Mouse (Mus musculus) B cell, adult (primary cell): ENCODE results near the gene Plxnb3. TPM values are rescaled to one million over a fixed set of nuclear protein-coding genes. Genes with fewer than 3 reads are reported as not detected.

ENCODE experiments used
- total RNA-seq: library from RNA; stranded (reverse); gene quantifications from 4 replicates; pipeline ENCODE4 v1.2.4, GENCODE M21; 2023; ENCODE audit not compliant: inconsistent age

Plxnb3 gene
- total RNA-seq = 0.12 to 0.27 TPM in 2 of 4 replicates, not detected in the others

GRCm38 (mm10) chrX:73756334-73757140 lies at the start of gene Plxnb3:
TSS of gene Plxnb3 (plus strand) at chrX:73757090.

GRCm38 (mm10) chrX:73716109-73716661 lies 40.7 kb upstream of the Plxnb3 start, which contains the start of the genes Bcap31 and Abcd1:
TSS of gene Bcap31 (minus strand) at chrX:73716175.
TSS of gene Abcd1 (plus strand) at chrX:73716597.

DNA sequence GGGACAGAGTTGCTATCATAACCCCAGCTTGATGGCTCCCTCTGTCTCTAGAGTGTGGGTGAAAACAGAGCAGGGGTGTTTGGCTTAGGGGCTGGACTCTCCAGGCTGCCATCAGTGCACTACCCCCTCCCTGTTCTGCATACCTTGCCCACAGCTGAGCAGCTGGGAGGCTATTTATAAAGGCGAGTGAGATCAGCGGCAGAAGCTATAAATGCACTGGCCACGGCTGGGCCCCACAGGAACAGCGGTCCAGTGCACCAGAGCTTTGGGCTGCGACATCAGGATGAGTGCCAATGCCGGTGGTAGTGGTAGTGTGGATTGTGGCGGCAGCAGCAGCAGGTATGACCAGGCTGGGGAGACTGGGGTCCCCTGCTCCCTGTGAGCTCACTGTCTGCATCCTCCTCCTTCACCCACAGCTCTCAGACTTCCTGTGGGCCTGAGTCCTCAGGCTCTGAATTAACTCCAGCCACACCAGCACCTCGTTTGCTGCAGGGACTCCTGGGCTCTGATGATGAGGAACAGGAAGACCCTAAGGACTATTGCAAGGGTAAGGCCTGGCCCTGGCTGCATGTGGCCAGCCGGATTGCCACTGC lies 17.4 kb downstream of the Plxnb3 start, which contains the start of gene Srpk3:
Srpk3 (plus strand) TSS at position 238 of the 593 bp plus-strand sequence.

DNA sequence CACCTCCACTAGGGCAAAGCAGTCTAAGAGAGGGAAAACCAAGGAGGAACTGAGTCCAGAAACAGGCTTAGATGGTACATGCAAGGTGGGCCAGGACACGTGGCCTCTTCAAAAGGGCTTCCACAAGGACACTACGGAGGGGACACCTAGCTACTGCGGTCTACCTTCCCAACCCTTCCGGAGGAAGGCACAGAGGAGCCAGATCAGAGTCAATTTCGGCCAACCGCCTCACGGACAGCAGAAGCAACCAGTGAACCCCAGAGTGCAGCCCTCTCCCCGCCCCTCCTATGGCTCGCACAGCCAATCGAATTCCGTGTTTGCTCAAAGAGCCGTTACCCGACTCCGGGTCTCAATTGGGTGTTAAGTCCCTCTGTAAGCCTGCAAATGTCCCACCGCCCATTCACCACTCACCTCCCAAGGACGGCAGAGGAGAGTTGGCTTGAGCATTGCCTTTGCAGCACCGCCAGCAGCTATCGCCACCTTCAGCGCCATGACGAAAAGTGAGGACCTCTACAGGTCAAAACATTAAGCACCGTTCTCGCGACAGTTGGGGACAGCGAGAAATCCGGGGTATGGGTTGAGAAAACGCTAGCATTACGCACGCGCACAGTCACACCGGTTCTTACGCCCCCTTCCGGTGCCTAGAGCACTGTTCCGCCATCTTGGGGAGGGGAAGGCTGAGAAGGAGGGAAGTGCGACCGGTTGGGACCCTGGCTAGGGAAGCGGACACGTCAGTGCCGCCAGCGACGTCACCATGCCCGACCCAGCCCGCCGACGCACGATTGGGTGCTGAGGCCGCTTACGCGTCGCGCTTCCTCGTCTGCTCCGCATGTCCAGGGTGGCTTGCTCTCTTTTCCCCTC lies 29.7 kb downstream of the Plxnb3 start, which contains the start of the genes Idh3g and Ssr4:
Idh3g (minus strand) TSS at position 534 of the 861 bp plus-strand sequence.
Ssr4 (plus strand) TSS at position 665 of the 861 bp plus-strand sequence.

Other genes starting within 250 kb of the Plxnb3 start
- 0.24 TPM in 1 of 4 replicates, not detected in the others for gene Dusp9, start 117.7 kb upstream of the Plxnb3 start, total RNA-seq
- gene Pnck, start 97.0 kb upstream of the Plxnb3 start, total RNA-seq = not detected in 4 replicates
- 0.27 to 0.93 TPM (median 0.61 TPM) in 3 of 4 replicates, not detected in the other for gene Slc6a8, start 83.9 kb upstream of the Plxnb3 start, total RNA-seq
- gene Bcap31, start 40.9 kb upstream of the Plxnb3 start, total RNA-seq = 130 to 149 TPM (median 134 TPM) in 4 replicates
- 67.0 to 74.1 TPM (median 71.8 TPM) in 4 replicates for gene Abcd1, start 40.5 kb upstream of the Plxnb3 start, total RNA-seq
- gene Srpk3, start 17.3 kb downstream of the Plxnb3 start, total RNA-seq = 154 to 171 TPM (median 166 TPM) in 4 replicates
- 148 to 158 TPM (median 152 TPM) in 4 replicates for gene Idh3g, start 29.8 kb downstream of the Plxnb3 start, total RNA-seq
- gene Ssr4, start 29.9 kb downstream of the Plxnb3 start, total RNA-seq = 127 to 153 TPM (median 143 TPM) in 4 replicates
- gene Pdzd4, start 67.9 kb downstream of the Plxnb3 start, total RNA-seq = 0.30 to 0.60 TPM (median 0.43 TPM) in 4 replicates
- not detected in 4 replicates for gene Avpr2, start 135.0 kb downstream of the Plxnb3 start, total RNA-seq
- gene L1cam, start 139.0 kb downstream of the Plxnb3 start, total RNA-seq = 14.4 to 17.2 TPM (median 15.6 TPM) in 4 replicates
- gene Arhgap4, start 164.8 kb downstream of the Plxnb3 start, total RNA-seq = 340 to 368 TPM (median 352 TPM) in 4 replicates
- 59.3 to 63.7 TPM (median 61.0 TPM) in 4 replicates for gene Naa10, start 164.9 kb downstream of the Plxnb3 start, total RNA-seq
- 30.6 to 51.2 TPM (median 33.3 TPM) in 4 replicates for gene Renbp, start 173.8 kb downstream of the Plxnb3 start, total RNA-seq
- gene Hcfc1, start 209.3 kb downstream of the Plxnb3 start, total RNA-seq = 105 to 124 TPM (median 116 TPM) in 4 replicates